Comparison of ENCODE assay signal across 8 mouse cellular contexts in genomic region chr11:61854988-61855411, GRCm38 (mm10). TPM values are rescaled to one million over a fixed set of nuclear protein-coding genes. Genes with fewer than 3 reads are reported as not detected.
DNase-seq lines count a peak whose midpoint lies in the region; ATAC-seq and TF ChIP-seq lines count a peak whose summit lies in the region.

Ulk2 (minus strand) TSS chr11:61855073.

- no peaks in the 10 kb centered on the region for H3K36me3 ChIP-seq in erythroblast, embryonic 14.5 days (ENCODE audit: control insufficient read depth)
- H3K36me3 ChIP-seq in heart, embryonic 12.5 days, result peaks cover 5% of the 10 kb centered on the region
- H3K36me3 ChIP-seq in kidney, postnatal 0 days (ENCODE audit: insufficient read depth, low read length), result 0 out of 2 replicates have a peak, but pooled peaks cover 3% of the 10 kb centered on the region
- H3K36me3 ChIP-seq in liver, embryonic 11.5 days (ENCODE audit: control insufficient read depth, insufficient read depth, low read length), result no peaks in the 10 kb centered on the region
- no peaks in the 10 kb centered on the region for H3K36me3 ChIP-seq in stomach, embryonic 16.5 days (ENCODE audit: control insufficient read depth, insufficient read depth, low read length)

- H3K9ac ChIP-seq in heart, embryonic 12.5 days, result peak within 1 kb of the TSS; percentile 99
- H3K9ac ChIP-seq in kidney, postnatal 0 days (ENCODE audit: low read depth, low read length), result peak within 1 kb of the TSS; percentile 95
- H3K9ac ChIP-seq in liver, embryonic 11.5 days (ENCODE audit: low read depth, low read length), result peak within 1 kb of the TSS; percentile 82
- H3K9ac ChIP-seq in stomach, embryonic 16.5 days (ENCODE audit: low read length), result peak within 1 kb of the TSS; percentile 98

- peak within 1 kb of the TSS; percentile 86 for H3K4me2 ChIP-seq in heart, embryonic 12.5 days
- peak within 1 kb of the TSS; percentile 90 for H3K4me2 ChIP-seq in kidney, postnatal 0 days (ENCODE audit: low read length)
- peak within 1 kb of the TSS; percentile 75 for H3K4me2 ChIP-seq in liver, embryonic 11.5 days
- H3K4me2 ChIP-seq in stomach, embryonic 16.5 days (ENCODE audit: low read depth, low read length), result peak within 1 kb of the TSS; percentile 95

- peak; percentile 90 for ATAC-seq in heart, embryonic 12.5 days (ENCODE audit: insufficient number of reproducible peaks, low FRiP score)
- ATAC-seq in kidney, postnatal 0 days (replicated peaks; ENCODE audit: low FRiP score, low read depth), result peak; percentile 86
- ATAC-seq in liver, embryonic 11.5 days (replicated peaks; ENCODE audit: low FRiP score), result peak; percentile 83
- peak; percentile 90 for ATAC-seq in stomach, embryonic 16.5 days (ENCODE audit: insufficient read depth, low FRiP score)

- DNase-seq in CD4-positive helper T cell, adult 2 months (ENCODE audit: low read depth, low spot score), result peak; percentile 93
- DNase-seq in brain, embryonic 14.5 days (ENCODE audit: low read depth), result peak; percentile 97
- DNase-seq in kidney, postnatal 0 days (ENCODE audit: low spot score), result peak; percentile 82
- peak; percentile 89 for DNase-seq in liver, embryonic 11.5 days (ENCODE audit: low spot score)
- peak; percentile 93 for DNase-seq in naive thymus-derived CD4-positive, alpha-beta T cell, adult 2 months (ENCODE audit: low read depth)

- TF ChIP-seq CTCF in brain, embryonic 14.5 days (IDR thresholded peaks at IDR 0.05; ENCODE audit: borderline replicate concordance, extremely low read depth, insufficient read depth, insufficient read length), result no peak
- no peak for TF ChIP-seq CTCF in kidney, postnatal 0 days (IDR thresholded peaks at IDR 0.05; ENCODE audit: low read depth)

- TF ChIP-seq POLR2A in brain, embryonic 14.5 days (IDR thresholded peaks at IDR 0.05; ENCODE audit: borderline replicate concordance, extremely low read depth, insufficient read depth, insufficient read length, poor library complexity, severe bottlenecking), result peak; percentile 100

- peak within 1 kb of the TSS; percentile 75 for H3K4me3 ChIP-seq in erythroblast, embryonic 14.5 days (replicated peaks)
- H3K4me3 ChIP-seq in heart, embryonic 12.5 days, result peak within 1 kb of the TSS; percentile 99
- peak within 1 kb of the TSS; percentile 97 for H3K4me3 ChIP-seq in kidney, postnatal 0 days (replicated peaks; ENCODE audit: low read depth, low read length)
- peak within 1 kb of the TSS; percentile 94 for H3K4me3 ChIP-seq in liver, embryonic 11.5 days (ENCODE audit: low read depth, low read length)
- peak within 1 kb of the TSS; percentile 97 for H3K4me3 ChIP-seq in stomach, embryonic 16.5 days (replicated peaks; ENCODE audit: low read length)

- H3K27me3 ChIP-seq in erythroblast, embryonic 14.5 days (ENCODE audit: control insufficient read depth), result peaks cover 30% of the 10 kb centered on the region
- no peaks in the 10 kb centered on the region for H3K27me3 ChIP-seq in heart, embryonic 12.5 days (replicated peaks)
- H3K27me3 ChIP-seq in kidney, postnatal 0 days (ENCODE audit: insufficient read depth, low read length), result no peaks in the 10 kb centered on the region
- no peaks in the 10 kb centered on the region for H3K27me3 ChIP-seq in liver, embryonic 11.5 days (replicated peaks; ENCODE audit: control insufficient read depth, insufficient read depth, low read length)
- H3K27me3 ChIP-seq in stomach, embryonic 16.5 days (ENCODE audit: control insufficient read depth, insufficient read depth, low read length), result no peaks in the 10 kb centered on the region

- under 1% methylated on average over 47 of the region's 58 CpGs for WGBS in heart, embryonic 12.5 days
- 0% methylated on average over 34 of the region's 58 CpGs for WGBS in kidney, postnatal 0 days
- under 1% methylated on average over 58 of the region's 58 CpGs for WGBS in liver, embryonic 11.5 days
- under 1% methylated on average over 58 of the region's 58 CpGs for WGBS in stomach, embryonic 16.5 days

- H3K9me3 ChIP-seq in erythroblast, embryonic 14.5 days (ENCODE audit: control insufficient read depth, low read length), result no peaks in the 10 kb centered on the region
- H3K9me3 ChIP-seq in heart, embryonic 12.5 days (replicated peaks), result no peaks in the 10 kb centered on the region
- no peaks in the 10 kb centered on the region for H3K9me3 ChIP-seq in kidney, postnatal 0 days (replicated peaks; ENCODE audit: low read length)
- no peaks in the 10 kb centered on the region for H3K9me3 ChIP-seq in liver, embryonic 11.5 days (ENCODE audit: control insufficient read depth, low read length)
- H3K9me3 ChIP-seq in stomach, embryonic 16.5 days (replicated peaks; ENCODE audit: control insufficient read depth, low read length), result no peaks in the 10 kb centered on the region

- H3K4me1 ChIP-seq in erythroblast, embryonic 14.5 days (ENCODE audit: control insufficient read depth), result peaks cover 19% of the 10 kb centered on the region
- H3K4me1 ChIP-seq in heart, embryonic 12.5 days (replicated peaks), result peaks cover 4% of the 10 kb centered on the region; the same call in 1 of the 2 replicates
- no peaks in the 10 kb centered on the region for H3K4me1 ChIP-seq in kidney, postnatal 0 days (replicated peaks; ENCODE audit: insufficient read depth, low read length)
- H3K4me1 ChIP-seq in liver, embryonic 11.5 days (replicated peaks; ENCODE audit: control insufficient read depth, insufficient read depth, low read length), result no peaks in the 10 kb centered on the region; the same call in 1 of the 2 replicates
- peaks cover 7% of the 10 kb centered on the region; the same call in 1 of the 2 replicates for H3K4me1 ChIP-seq in stomach, embryonic 16.5 days (ENCODE audit: control insufficient read depth, insufficient read depth, low read length)

- peak within 1 kb of the TSS; percentile 93 for H3K27ac ChIP-seq in heart, embryonic 12.5 days (ENCODE audit: poor library complexity, severe bottlenecking)
- H3K27ac ChIP-seq in kidney, postnatal 0 days, result peak within 1 kb of the TSS; percentile 93
- peak within 1 kb of the TSS; percentile 86 for H3K27ac ChIP-seq in liver, embryonic 11.5 days (ENCODE audit: low read depth, low read length)
- peak within 1 kb of the TSS; percentile 86 for H3K27ac ChIP-seq in stomach, embryonic 16.5 days (ENCODE audit: low read length)

RNA-seq across cellular contexts. Expression of gene Ulk2, which starts in this region (rescaled TPM):
- polyA plus RNA-seq in brain, embryonic 14.5 days (2012; rRNA removed), result 82.7 and 97.5 TPM in 2 replicates
- polyA plus RNA-seq in erythroblast, embryonic 14.5 days (2012), result 0.05 and 0.07 TPM in 2 replicates
- 17.0 and 18.8 TPM in 2 replicates for polyA plus RNA-seq in heart, embryonic 12.5 days (2016; fragmentation: Nextera tagmentation; extraction: Ambion mirVana)
- polyA plus RNA-seq in kidney, postnatal 0 days (2015; fragmentation: Nextera tagmentation; extraction: Ambion mirVana), result 9.7 and 10.8 TPM in 2 replicates
- 6.9 and 8.4 TPM in 2 replicates for polyA plus RNA-seq in liver, embryonic 11.5 days (2014; fragmentation: Nextera tagmentation; extraction: Ambion mirVana)
- 8.2 and 8.9 TPM in 2 replicates for polyA plus RNA-seq in stomach, embryonic 16.5 days (2015; fragmentation: Nextera tagmentation; extraction: Ambion mirVana)

Comparison
In these comparisons a context has a peak if more than half of its experiments do, and no peak if none do; other contexts are left out.
1. Peak in every context shown above with its lines: DNase-seq, ATAC-seq, H3K4me3 ChIP-seq and H3K27ac ChIP-seq.